8 mouse cellular contexts compared by ENCODE assay signal in the genomic region with DNA sequence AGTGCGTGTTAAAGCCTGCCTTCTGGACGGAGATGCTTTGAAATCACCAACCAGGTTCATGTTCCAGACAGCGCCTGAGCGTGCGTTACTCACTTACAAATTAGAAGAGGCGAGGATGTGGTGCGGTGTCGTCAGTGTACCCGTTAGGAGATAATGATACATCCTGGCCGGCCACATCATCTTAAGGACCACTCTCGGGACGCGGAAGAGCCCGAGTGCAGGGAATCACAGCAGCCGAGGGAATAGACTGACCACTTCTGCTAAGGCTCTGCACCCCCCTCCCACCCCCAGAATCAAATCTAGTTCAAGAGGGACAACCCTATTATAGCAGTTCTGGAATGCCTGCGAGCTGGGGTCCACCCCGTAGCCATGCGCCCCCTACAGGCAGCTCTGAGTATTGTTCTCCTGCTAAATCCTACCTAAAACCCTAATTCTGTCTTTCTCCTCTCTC.
A peak's percentile ranks its signal among the peaks of the same experiment; 100 is the strongest.
DNase-seq lines count a peak whose midpoint lies in the region; ATAC-seq and TF ChIP-seq lines count a peak whose summit lies in the region.

No protein-coding gene starts in this region.

- H3K4me3 ChIP-seq in cortical plate, adult 2 months (ENCODE audit: insufficient read depth, low read length) = peak overlapping the region; percentile 30
- H3K4me3 ChIP-seq in heart, embryonic 13.5 days = 0 out of 2 replicates have a peak overlapping the region, but pooled peaks have one; percentile 22

- ATAC-seq in heart, embryonic 13.5 days (ENCODE audit: extremely low read depth, insufficient number of reproducible peaks, low FRiP score, low TSS enrichment) = no peak

- peak; percentile 67 for DNase-seq in gastrocnemius, postnatal 10 days
- no peak for DNase-seq in gastrocnemius, postnatal 25 days
- peak; percentile 32 for DNase-seq in ES-CJ7 (ENCODE audit: low read depth, low spot score)
- peak; percentile 67 to 77 for DNase-seq in left cerebral cortex, postnatal 25 days (ENCODE audit: low spot score in 2 of 2)
- peak; percentile 49 for DNase-seq in neural tube, embryonic 10.5 days (ENCODE audit: extremely low spot score, low spot score)
- DNase-seq in thymus, postnatal 36 days = peak; percentile 26

- peak overlapping the region; percentile 57 for H3K4me2 ChIP-seq in heart, embryonic 13.5 days

- no peak for TF ChIP-seq POLR2A in cortical plate, adult 2 months (IDR thresholded peaks at IDR 0.05; ENCODE audit: extremely low read depth, insufficient read depth, low read length)

- 49% methylated on average over 18 of the region's 18 CpGs for WGBS in heart, embryonic 13.5 days

- H3K36me3 ChIP-seq in heart, embryonic 13.5 days = no peaks in the 10 kb centered on the region

- H3K27me3 ChIP-seq in heart, embryonic 13.5 days (replicated peaks) = no peaks in the 10 kb centered on the region

- intact Hi-C loops in left cerebral cortex, postnatal 25 days (cut with DNase I) = no loop called here

- H3K27ac ChIP-seq in cortical plate, adult 2 months (ENCODE audit: insufficient read depth, low read length) = no peak overlapping the region
- H3K27ac ChIP-seq in heart, embryonic 13.5 days (replicated peaks) = no peak overlapping the region

- peaks cover 4% of the 10 kb centered on the region for H3K4me1 ChIP-seq in cortical plate, adult 2 months (ENCODE audit: control insufficient read depth, insufficient read depth, low read length)
- H3K4me1 ChIP-seq in heart, embryonic 13.5 days = peaks cover 49% of the 10 kb centered on the region

- H3K9ac ChIP-seq in heart, embryonic 13.5 days = no peak overlapping the region

- peak; percentile 63 for TF ChIP-seq CTCF in cortical plate, adult 2 months (IDR thresholded peaks at IDR 0.05; ENCODE audit: extremely low read depth, insufficient read depth, low read length)

- H3K9me3 ChIP-seq in heart, embryonic 13.5 days = no peaks in the 10 kb centered on the region
